Mouse (Mus musculus) stomach, postnatal 0 days (tissue): ENCODE measurements around the gene Stc2. TPM values are rescaled to one million over a fixed set of nuclear protein-coding genes. Genes with fewer than 3 reads are reported as not detected.

Experiments
- ATAC-seq: fragments of 200-750 bp; cut with Nextera tagmentation; 2 replicates; pipeline ENCODE4 v1.8.0; 2017; ENCODE audit not compliant: low FRiP score, low TSS enrichment
- DNase-seq: peaks from one replicate; pipeline ENCODE4 v3.0.0-alpha.2; 2016; ENCODE audit warnings: low spot score
- H3K27ac ChIP-seq: fragments of 300-500 bp; sonication (generic); replicated peaks from 2 replicates; pipeline ENCODE4 v1.5.1; 2014; ENCODE audit warnings: mild to moderate bottlenecking, control low read depth
- H3K27me3 ChIP-seq: fragments of 300-500 bp; sonication (generic); 2 replicates; pipeline ENCODE4 v1.6.1; 2014; ENCODE audit warnings: low read length; ENCODE audit not compliant: control insufficient read depth, insufficient read depth
- H3K36me3 ChIP-seq: fragments of 300-500 bp; sonication (generic); 2 replicates; pipeline ENCODE4 v1.6.1; 2014; ENCODE audit warnings: low read length, mixed read lengths; ENCODE audit not compliant: control insufficient read depth, insufficient read depth
- H3K4me1 ChIP-seq: fragments of 300-500 bp; sonication (generic); replicated peaks from 2 replicates; pipeline ENCODE4 v1.6.1; 2014; ENCODE audit warnings: antibody characterized with exemption; ENCODE audit not compliant: control insufficient read depth, insufficient read depth
- H3K4me2 ChIP-seq: fragments of 300-500 bp; sonication (generic); replicated peaks from 2 replicates; pipeline ENCODE4 v1.6.1; 2014; ENCODE audit warnings: low read depth, mild to moderate bottlenecking, control low read depth, moderate library complexity
- H3K4me3 ChIP-seq: fragments of 300-500 bp; sonication (generic); 2 replicates; pipeline ENCODE4 v1.5.1; 2014; ENCODE audit warnings: low read depth, low read length, control low read depth
- H3K9ac ChIP-seq: fragments of 300-500 bp; sonication (generic); 2 replicates; pipeline ENCODE4 v1.6.1; 2014; ENCODE audit warnings: mild to moderate bottlenecking, low read length, control low read depth, mixed read lengths
- H3K9me3 ChIP-seq: fragments of 300-500 bp; sonication (generic); 2 replicates; pipeline ENCODE4 v1.6.1; 2016; ENCODE audit warnings: low read length; ENCODE audit not compliant: control insufficient read depth
- CTCF ChIP-seq: IDR thresholded peaks from 2 replicates; pipeline ENCODE4 v1.5.1; 2016; ENCODE audit warnings: antibody characterized with exemption, low read depth, mild to moderate bottlenecking, moderate library complexity
- EP300 ChIP-seq: optimal IDR thresholded peaks from 2 replicates; pipeline ENCODE3; 2016; ENCODE audit warnings: antibody characterized with exemption
- WGBS: fragments of 180-500 bp; shearing (Covaris S2); extraction: QIAGEN DNeasy Blood & Tissue Kit; methylation state at CpG from one replicate; pipeline ENCODE4 v1.1.7; 2014; 5-methylcytosine and 5-hydroxymethylcytosine counted together
- polyA plus RNA-seq: library from polyadenylated mRNA; unstranded; fragments of >200 nt; fragmentation: Nextera tagmentation; extraction: Ambion mirVana; gene quantifications from 2 replicates; pipeline ENCODE4 v1.2.1, GENCODE M21; 2015

Stc2 gene
- polyA plus RNA-seq, 1 experiment from 2014 or later, result 4.5 TPM

DNA sequence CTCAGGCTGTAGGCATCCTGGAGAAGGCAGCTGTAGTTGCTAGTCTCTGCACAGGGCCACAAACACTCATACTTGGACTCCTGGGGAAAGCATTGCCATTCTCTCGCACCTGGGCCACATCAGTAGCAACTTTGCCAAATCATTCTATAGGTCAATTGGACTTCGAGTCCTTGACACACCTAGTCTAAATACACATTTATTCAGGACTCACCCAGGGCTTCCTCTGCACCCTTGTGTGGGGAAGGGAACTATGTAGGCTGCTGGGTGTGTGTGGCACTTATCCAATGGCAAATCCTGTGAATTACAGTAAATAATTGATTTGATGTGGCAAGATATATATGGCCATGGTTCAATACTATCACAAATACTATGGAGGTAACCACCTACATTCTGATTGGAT is 14.1 kb upstream of the Stc2 start:
- ATAC-seq, result peak; percentile 81
- 60% methylated on average over 2 of the region's 2 CpGs for WGBS
- no peak overlapping the region for H3K9ac ChIP-seq
- TF ChIP-seq CTCF (no peak), EP300 (no peak)
- no peaks in the 10 kb centered on the region for H3K36me3 ChIP-seq
- no peak overlapping the region for H3K27ac ChIP-seq
- no peaks in the 10 kb centered on the region for H3K4me1 ChIP-seq
- no peak overlapping the region for H3K4me3 ChIP-seq
- no peaks in the 10 kb centered on the region for H3K9me3 ChIP-seq
- H3K4me2 ChIP-seq, result no peak overlapping the region
- DNase-seq, result peak; percentile 40
- no peaks in the 10 kb centered on the region for H3K27me3 ChIP-seq

DNA sequence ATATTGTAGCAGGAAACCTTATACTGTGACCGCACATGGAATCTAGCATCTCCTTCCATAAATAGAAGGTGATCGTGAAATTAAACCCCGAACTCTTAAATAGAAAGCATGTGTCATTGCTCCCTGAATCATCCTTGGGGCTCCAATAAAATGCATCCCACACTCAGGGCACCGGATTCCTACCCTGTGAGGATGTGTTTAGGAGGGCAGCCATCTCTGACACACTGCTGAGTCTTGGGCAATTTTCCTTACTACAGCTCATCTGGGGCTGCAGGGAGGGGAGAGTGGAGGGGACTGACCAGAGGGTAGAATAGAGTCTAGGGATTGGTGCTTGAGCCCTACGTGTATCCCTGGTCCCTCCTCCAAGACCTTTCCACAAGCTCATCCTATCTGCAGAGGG is 12.3 kb upstream of the Stc2 start:
- Histone ChIP-seq H3K4me1 (no peaks in the 10 kb centered on the region), H3K9me3 (no peaks in the 10 kb centered on the region), H3K27me3 (no peaks in the 10 kb centered on the region), H3K4me2 (no peak overlapping the region), H3K27ac (no peak overlapping the region), H3K4me3 (no peak overlapping the region), H3K9ac (no peak overlapping the region), H3K36me3 (no peaks in the 10 kb centered on the region)
- TF ChIP-seq EP300 (no peak), CTCF (no peak)
- ATAC-seq (no peak), DNase-seq (no peak)
- WGBS, result 86% methylated on average over 5 of the region's 5 CpGs

DNA sequence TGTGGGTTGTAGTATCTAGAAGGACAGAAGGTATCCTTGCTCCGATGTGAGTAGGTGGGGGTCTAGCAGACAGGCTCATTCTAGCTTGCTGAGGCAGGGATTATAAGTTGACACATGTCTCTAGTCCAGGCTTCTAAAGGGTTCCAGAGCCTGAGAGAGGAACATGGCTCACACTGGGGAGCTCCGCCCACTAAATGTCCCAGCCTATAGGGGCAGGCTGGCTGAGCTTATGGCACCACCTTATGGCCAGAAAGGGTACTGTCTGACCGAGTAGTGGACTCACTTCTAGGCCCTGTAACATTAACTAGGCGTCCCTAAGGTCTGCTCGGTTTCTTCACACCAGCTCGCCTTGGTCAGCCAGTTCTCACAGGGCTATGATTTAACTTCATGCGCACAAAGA is 3.6 kb upstream of the Stc2 start:
- Histone ChIP-seq H3K4me1 (peaks cover 4% of the 10 kb centered on the region; the same call in 1 of the 2 replicates), H3K27ac (no peak overlapping the region), H3K9me3 (no peaks in the 10 kb centered on the region), H3K9ac (no peak overlapping the region), H3K4me3 (no peak overlapping the region), H3K4me2 (no peak overlapping the region), H3K27me3 (no peaks in the 10 kb centered on the region), H3K36me3 (no peaks in the 10 kb centered on the region)
- whole genome bisulfite sequencing, result 77% methylated on average over 7 of the region's 7 CpGs
- DNase-seq (peak; percentile 70), ATAC-seq (peak; percentile 20; the same call in 1 of the 2 replicates)
- TF ChIP-seq CTCF, result peak; percentile 78
- no peak for TF ChIP-seq EP300

DNA sequence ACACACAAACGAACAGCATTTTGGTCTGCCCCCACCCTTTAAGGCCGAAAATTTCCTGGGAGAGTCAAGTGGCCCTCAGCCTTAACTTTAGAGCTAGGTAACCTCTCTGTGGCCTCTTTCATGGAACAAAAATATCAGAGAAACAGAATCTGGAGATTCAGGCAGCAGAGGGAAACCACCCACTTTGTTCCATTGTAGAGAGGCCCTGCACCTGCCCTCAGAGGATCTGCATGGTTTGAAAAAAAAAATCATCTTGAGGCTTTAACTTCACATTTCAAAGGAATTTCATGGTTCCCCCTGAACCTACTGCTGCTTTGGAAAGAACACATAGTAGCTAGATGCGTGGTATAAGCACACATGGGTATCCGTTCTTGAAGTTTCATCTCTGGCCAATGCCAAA is 2.3 kb upstream of the Stc2 start:
- no peak overlapping the region for H3K4me3 ChIP-seq
- no peak overlapping the region for H3K4me2 ChIP-seq
- H3K27me3 ChIP-seq, result no peaks in the 10 kb centered on the region
- no peak for TF ChIP-seq CTCF
- TF ChIP-seq EP300, result no peak
- no peaks in the 10 kb centered on the region for H3K36me3 ChIP-seq
- no peak overlapping the region for H3K27ac ChIP-seq
- H3K9ac ChIP-seq, result no peak overlapping the region
- no peak for DNase-seq
- 85% methylated on average over 4 of the region's 4 CpGs for WGBS
- ATAC-seq, result no peak
- no peaks in the 10 kb centered on the region for H3K9me3 ChIP-seq
- H3K4me1 ChIP-seq, result peaks cover 4% of the 10 kb centered on the region; the same call in 1 of the 2 replicates

DNA sequence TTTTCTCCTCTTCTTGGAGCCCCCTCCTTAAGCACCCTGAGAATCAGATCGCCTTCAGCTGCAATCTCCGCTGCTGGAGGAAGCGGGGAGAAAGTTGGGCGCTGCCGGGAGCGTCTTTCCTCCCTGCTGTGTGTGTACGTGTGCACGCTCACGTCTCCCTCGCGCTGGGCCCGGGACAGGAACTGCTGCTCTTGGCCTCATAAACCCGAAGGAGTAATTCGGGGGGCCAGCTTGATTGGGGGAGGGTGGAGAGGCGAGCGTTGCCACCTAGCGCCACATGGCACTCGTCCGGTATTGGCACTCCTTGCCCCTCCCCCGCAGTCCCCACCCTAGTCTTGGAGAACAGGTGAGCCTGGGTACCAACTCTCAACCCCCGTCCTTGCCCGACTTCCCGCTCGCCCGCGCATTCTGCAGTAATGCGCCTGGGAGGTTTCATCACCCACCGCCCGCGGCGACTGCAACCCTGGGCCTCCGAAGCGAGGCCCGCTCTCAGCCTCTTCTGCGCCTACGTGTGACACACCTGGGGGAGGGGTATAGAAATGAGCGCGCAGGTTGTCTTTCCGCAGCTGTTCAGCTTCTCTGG is 1.5 kb upstream of the Stc2 start:
- TF ChIP-seq EP300, result no peak
- TF ChIP-seq CTCF, result no peak
- WGBS, result 8% methylated on average over 39 of the region's 39 CpGs
- Histone ChIP-seq H3K4me3 (peak overlapping the region; percentile 56), H3K4me1 (peaks cover 4% of the 10 kb centered on the region; the same call in 1 of the 2 replicates), H3K36me3 (no peaks in the 10 kb centered on the region), H3K9ac (0 out of 2 replicates have a peak overlapping the region, but pooled peaks have one; percentile 23), H3K9me3 (no peaks in the 10 kb centered on the region), H3K27ac (no peak overlapping the region), H3K4me2 (peak overlapping the region; percentile 93), H3K27me3 (no peaks in the 10 kb centered on the region)
- DNase-seq (peak; percentile 63), ATAC-seq (peak; percentile 53)

DNA sequence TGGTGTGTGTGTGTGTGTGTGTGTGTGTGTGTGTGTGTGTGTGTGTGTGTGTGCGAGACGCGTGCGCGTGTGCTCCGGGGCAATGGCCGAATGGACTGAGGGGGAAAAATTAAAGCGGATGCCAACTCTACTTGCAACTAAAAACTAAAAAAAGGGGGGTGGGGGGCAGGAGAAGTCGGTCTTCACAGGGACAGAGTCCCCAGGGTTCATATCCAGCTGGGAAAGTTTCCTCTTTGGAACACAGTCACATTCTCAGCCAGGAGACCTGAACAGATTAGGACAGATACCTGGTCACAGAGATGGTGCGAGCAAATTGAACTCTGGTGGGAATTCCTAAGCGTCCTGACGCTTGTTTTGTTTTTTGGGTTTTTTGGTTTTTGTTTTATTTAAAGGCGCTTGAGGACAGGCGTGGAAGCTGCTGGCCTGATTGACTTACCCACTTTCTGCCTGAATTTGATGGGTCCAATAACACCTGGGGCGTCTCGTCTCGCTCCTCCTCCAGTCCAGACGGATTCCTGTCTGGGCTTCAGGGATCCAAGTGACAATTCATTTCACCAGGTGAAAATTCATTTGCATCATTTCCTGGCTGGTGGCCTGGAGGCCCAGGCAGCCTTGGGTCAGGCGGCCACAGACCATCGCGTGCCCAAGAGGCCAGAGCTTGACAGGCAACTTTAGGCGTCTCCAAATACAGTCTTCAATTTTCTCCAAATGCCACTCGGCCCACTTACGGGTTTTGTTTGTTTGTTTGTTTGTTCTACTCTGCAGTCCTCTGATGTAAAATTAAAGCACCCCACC is 759 bp upstream of the Stc2 start:
- Histone ChIP-seq H3K9ac (no peak overlapping the region), H3K4me1 (peaks cover 4% of the 10 kb centered on the region; the same call in 1 of the 2 replicates), H3K27me3 (no peaks in the 10 kb centered on the region), H3K9me3 (no peaks in the 10 kb centered on the region), H3K4me3 (peak overlapping the region; percentile 56), H3K27ac (no peak overlapping the region), H3K36me3 (no peaks in the 10 kb centered on the region), H3K4me2 (peak overlapping the region; percentile 93)
- 4% methylated on average over 19 of the region's 24 CpGs for WGBS
- ATAC-seq, result no peak
- TF ChIP-seq EP300, result no peak
- no peak for TF ChIP-seq CTCF
- DNase-seq, result no peak
